Mouse (Mus musculus): ENCODE measurements around the gene Ifrd2.
A peak's percentile ranks its signal among the peaks of the same experiment; 100 is the strongest.

Ifrd2 gene

GRCm38 (mm10) chr9:107576357-107577107, 10.9 kb upstream of the Ifrd2 start, which contains the start of gene Hyal1:
TSS of gene Hyal1 (plus strand) at chr9:107576927.
- DNase-seq, result peak; percentile 83

- no peak for DNase-seq
Measured at GRCm38 (mm10) chr9:107577871-107578270, 9.6 kb upstream of the Ifrd2 start.

- DNase-seq, result no peak
Measured at GRCm38 (mm10) chr9:107578587-107578986, 8.9 kb upstream of the Ifrd2 start, which contains the start of gene Naa80. TSS of gene Naa80 (plus strand) at chr9:107578887.

- no peak for DNase-seq
Measured at GRCm38 (mm10) chr9:107579023-107579900, 8.2 kb upstream of the Ifrd2 start.

- DNase-seq, result peak; percentile 90
Measured at GRCm38 (mm10) chr9:107580501-107581317, 6.7 kb upstream of the Ifrd2 start, which contains the start of gene Hyal3. TSS of gene Hyal3 (plus strand) at chr9:107580818.

- no peak for DNase-seq
Measured at GRCm38 (mm10) chr9:107581584-107581983, 5.9 kb upstream of the Ifrd2 start.

GRCm38 (mm10) chr9:107582509-107583062, 4.9 kb upstream of the Ifrd2 start:
- peak; percentile 39 for DNase-seq

GRCm38 (mm10) chr9:107583174-107583573, 4.3 kb upstream of the Ifrd2 start:
- DNase-seq, result no peak

GRCm38 (mm10) chr9:107586504-107586903, 938 bp upstream of the Ifrd2 start:
- no peak for DNase-seq

GRCm38 (mm10) chr9:107587833-107588639, 594 bp downstream of the Ifrd2 start:
- DNase-seq, result no peak

- peak; percentile 73 for DNase-seq
Measured at GRCm38 (mm10) chr9:107590058-107590772, 2.8 kb downstream of the Ifrd2 start.

GRCm38 (mm10) chr9:107590773-107591060, 3.3 kb downstream of the Ifrd2 start:
- no peak for DNase-seq

- peak; percentile 73 for DNase-seq
Measured at GRCm38 (mm10) chr9:107593101-107593976, 5.9 kb downstream of the Ifrd2 start.

GRCm38 (mm10) chr9:107594281-107595062, 7.0 kb downstream of the Ifrd2 start:
- no peak for DNase-seq

GRCm38 (mm10) chr9:107596619-107597569, 9.5 kb downstream of the Ifrd2 start:
- no peak for DNase-seq

GRCm38 (mm10) chr9:107598385-107598784, 10.9 kb downstream of the Ifrd2 start:
- DNase-seq, result no peak

GRCm38 (mm10) chr9:107599433-107599832, 12.0 kb downstream of the Ifrd2 start:
- no peak for DNase-seq

- DNase-seq, result no peak
Measured at GRCm38 (mm10) chr9:107599842-107600241, 12.4 kb downstream of the Ifrd2 start.
